Mouse (Mus musculus) kidney, postnatal 0 days (tissue): ENCODE results near the gene Thg1l. TPM values are rescaled to one million over a fixed set of nuclear protein-coding genes. Genes with fewer than 3 reads are reported as not detected.
A peak's percentile ranks its signal among the peaks of the same experiment; 100 is the strongest.

Experiments used
- ATAC-seq: fragments of 200-750 bp; cut with Nextera tagmentation; replicated peaks from 2 replicates; pipeline ENCODE4 v1.8.0; 2017; ENCODE audit warnings: low read depth, moderate number of reproducible peaks, moderate TSS enrichment, moderate library complexity; ENCODE audit not compliant: low FRiP score
- DNase-seq: peaks from one replicate; pipeline ENCODE4 v3.0.0-alpha.2; 2016; ENCODE audit warnings: low spot score
- H3K27ac ChIP-seq: fragments of 300-500 bp; sonication (generic); 2 replicates; pipeline ENCODE4 v1.5.1; 2014; ENCODE audit warnings: mild to moderate bottlenecking
- H3K27me3 ChIP-seq: fragments of 300-500 bp; sonication (generic); 2 replicates; pipeline ENCODE4 v1.6.1; 2014; ENCODE audit warnings: low read length, mixed read lengths; ENCODE audit not compliant: insufficient read depth
- H3K36me3 ChIP-seq: fragments of 300-500 bp; sonication (generic); 2 replicates; pipeline ENCODE4 v1.6.1; 2014; ENCODE audit warnings: low read length, mixed read lengths; ENCODE audit not compliant: insufficient read depth
- H3K4me1 ChIP-seq: fragments of 300-500 bp; sonication (generic); replicated peaks from 2 replicates; pipeline ENCODE4 v1.6.1; 2014; ENCODE audit warnings: antibody characterized with exemption, low read length, mixed read lengths; ENCODE audit not compliant: insufficient read depth
- H3K4me2 ChIP-seq: fragments of 300-500 bp; sonication (generic); 2 replicates; pipeline ENCODE4 v1.6.1; 2014; ENCODE audit warnings: mild to moderate bottlenecking, low read length, moderate library complexity, mixed read lengths
- H3K4me3 ChIP-seq: fragments of 300-500 bp; sonication (generic); replicated peaks from 2 replicates; pipeline ENCODE4 v1.5.1; 2014; ENCODE audit warnings: low read depth, low read length
- H3K9ac ChIP-seq: fragments of 300-500 bp; sonication (generic); 2 replicates; pipeline ENCODE4 v1.6.1; 2014; ENCODE audit warnings: low read depth, low read length
- H3K9me3 ChIP-seq: fragments of 300-500 bp; sonication (generic); replicated peaks from 2 replicates; pipeline ENCODE4 v1.6.1; 2016; ENCODE audit warnings: low read length, inconsistent platforms, mixed read lengths
- CTCF ChIP-seq: IDR thresholded peaks from 2 replicates; pipeline ENCODE4 v1.5.1; 2016; ENCODE audit warnings: antibody characterized with exemption, low read depth, mild to moderate bottlenecking, moderate library complexity
- WGBS: fragments of 180-500 bp; shearing (Covaris S2); extraction: QIAGEN DNeasy Blood & Tissue Kit; methylation state at CpG from one replicate; pipeline ENCODE4 v1.1.7; 2014; 5-methylcytosine and 5-hydroxymethylcytosine counted together
- polyA plus RNA-seq: library from polyadenylated mRNA; unstranded; fragments of >200 nt; fragmentation: Nextera tagmentation; extraction: Ambion mirVana; gene quantifications from 2 replicates; pipeline ENCODE4 v1.2.1, GENCODE M21; 2015

The Thg1l gene
- polyA plus RNA-seq, 1 experiment from 2014 or later: 12.4 TPM

- ATAC-seq (no peak), DNase-seq (no peak)
- 93% methylated on average over 8 of the region's 8 CpGs for WGBS
- H3K27me3 ChIP-seq: no peaks in the 10 kb centered on the region
- no peak overlapping the region for H3K4me2 ChIP-seq
- H3K36me3 ChIP-seq: peaks cover 20% of the 10 kb centered on the region; the same call in 1 of the 2 replicates
- TF ChIP-seq CTCF: no peak
- no peaks in the 10 kb centered on the region for H3K9me3 ChIP-seq
- no peak overlapping the region for H3K4me3 ChIP-seq
- H3K27ac ChIP-seq: no peak overlapping the region
- H3K9ac ChIP-seq: no peak overlapping the region
- H3K4me1 ChIP-seq: no peaks in the 10 kb centered on the region
Observed at GRCm38 (mm10) chr11:45937478-45937877, 17.8 kb downstream of the Thg1l start.

- DNase-seq (no peak), ATAC-seq (no peak)
- H3K4me3 ChIP-seq: no peak overlapping the region
- H3K4me1 ChIP-seq: no peaks in the 10 kb centered on the region
- no peak overlapping the region for H3K27ac ChIP-seq
- WGBS: 91% methylated on average over 10 of the region's 10 CpGs
- TF ChIP-seq CTCF: no peak
- no peaks in the 10 kb centered on the region for H3K9me3 ChIP-seq
- no peaks in the 10 kb centered on the region for H3K27me3 ChIP-seq
- H3K36me3 ChIP-seq: peaks cover 20% of the 10 kb centered on the region; the same call in 1 of the 2 replicates
- H3K9ac ChIP-seq: no peak overlapping the region
- no peak overlapping the region for H3K4me2 ChIP-seq
Observed at GRCm38 (mm10) chr11:45932771-45933170, 22.5 kb downstream of the Thg1l start.

- Histone ChIP-seq H3K4me3 (no peak overlapping the region), H3K9ac (no peak overlapping the region), H3K4me1 (no peaks in the 10 kb centered on the region), H3K27me3 (no peaks in the 10 kb centered on the region), H3K27ac (no peak overlapping the region), H3K9me3 (no peaks in the 10 kb centered on the region), H3K36me3 (0 out of 2 replicates have a peak, but pooled peaks cover 7% of the 10 kb centered on the region), H3K4me2 (no peak overlapping the region)
- DNase-seq (no peak), ATAC-seq (no peak)
- no peak for TF ChIP-seq CTCF
- 87% methylated on average over 10 of the region's 10 CpGs for WGBS
Observed at GRCm38 (mm10) chr11:45929541-45929940, 25.8 kb downstream of the Thg1l start.

DNA sequence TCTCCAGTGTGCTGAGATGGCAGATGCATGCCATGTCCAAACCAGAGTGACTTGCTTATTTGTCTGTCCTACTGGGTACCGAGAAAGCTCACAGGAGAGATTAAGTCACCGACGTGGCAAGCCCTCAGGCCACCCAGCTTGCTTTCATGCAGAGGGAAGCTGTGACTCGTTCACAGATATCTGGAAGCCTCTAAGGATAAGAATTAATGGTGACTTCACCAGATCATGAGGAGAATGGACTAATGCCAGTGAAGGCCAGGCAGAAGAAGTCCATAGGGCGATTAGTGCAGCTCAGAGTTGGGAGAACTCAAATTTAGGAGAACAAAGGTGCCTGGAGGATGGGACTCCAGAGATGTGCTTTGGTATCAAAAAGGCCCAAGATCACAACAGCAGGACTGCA, 27.8 kb downstream of the Thg1l start:
- Histone ChIP-seq H3K27me3 (no peaks in the 10 kb centered on the region), H3K4me1 (no peaks in the 10 kb centered on the region), H3K4me3 (no peak overlapping the region), H3K9ac (no peak overlapping the region), H3K4me2 (no peak overlapping the region), H3K27ac (no peak overlapping the region), H3K36me3 (no peaks in the 10 kb centered on the region), H3K9me3 (no peaks in the 10 kb centered on the region)
- no peak for TF ChIP-seq CTCF
- WGBS: 68% methylated on average over 5 of the region's 5 CpGs
- no peak for DNase-seq
- no peak for ATAC-seq

DNA sequence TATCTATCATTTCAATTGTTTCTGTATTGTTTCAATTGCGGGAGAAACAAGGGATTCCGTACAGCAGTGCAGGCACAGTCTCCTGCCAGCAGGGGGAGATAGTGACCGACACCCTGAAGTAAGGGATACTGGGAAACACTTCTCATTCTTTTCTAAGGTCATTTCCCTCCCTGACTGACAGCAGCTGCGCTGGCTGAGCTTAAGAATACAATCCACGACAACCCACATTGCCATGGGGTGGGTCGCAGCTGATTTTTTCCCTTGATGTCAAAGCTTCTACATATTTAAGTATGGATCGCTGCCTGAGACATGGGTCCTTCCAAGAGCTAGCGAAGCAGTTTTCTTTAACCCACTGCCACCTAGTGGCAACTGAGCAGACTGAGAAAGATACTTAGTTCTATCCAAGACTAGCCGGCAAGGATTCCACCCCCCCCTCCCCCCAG, 28.6 kb downstream of the Thg1l start:
- H3K9ac ChIP-seq: no peak overlapping the region

GRCm38 (mm10) chr11:45925436-45925835, 29.9 kb downstream of the Thg1l start:
- TF ChIP-seq CTCF: no peak
- WGBS: 63% methylated on average over 6 of the region's 6 CpGs
- Histone ChIP-seq H3K9ac (no peak overlapping the region), H3K4me2 (no peak overlapping the region), H3K9me3 (no peaks in the 10 kb centered on the region), H3K36me3 (no peaks in the 10 kb centered on the region), H3K4me1 (0 out of 2 replicates have a peak, but pooled peaks cover 3% of the 10 kb centered on the region), H3K27ac (no peak overlapping the region), H3K4me3 (no peak overlapping the region), H3K27me3 (no peaks in the 10 kb centered on the region)
- ATAC-seq: no peak
- DNase-seq: no peak

More for the DNA sequence above, 28.6 kb downstream of the Thg1l start:
- H3K4me3 ChIP-seq: peak overlapping the region; percentile 29
- ATAC-seq (peak; percentile 88), DNase-seq (peak; percentile 94)
- H3K27me3 ChIP-seq: no peaks in the 10 kb centered on the region
- no peaks in the 10 kb centered on the region for H3K36me3 ChIP-seq
- peak; percentile 91 for TF ChIP-seq CTCF
- no peak overlapping the region for H3K27ac ChIP-seq
- WGBS: under 1% methylated on average over 9 of the region's 9 CpGs
- peak overlapping the region; percentile 58 for H3K4me2 ChIP-seq
- no peaks in the 10 kb centered on the region for H3K4me1 ChIP-seq
- no peaks in the 10 kb centered on the region for H3K9me3 ChIP-seq

GRCm38 (mm10) chr11:45921480-45921898, 33.8 kb downstream of the Thg1l start:
- DNase-seq (no peak), ATAC-seq (no peak)
- no peaks in the 10 kb centered on the region for H3K36me3 ChIP-seq
- no peaks in the 10 kb centered on the region for H3K9me3 ChIP-seq
- no peak for TF ChIP-seq CTCF
- H3K27me3 ChIP-seq: no peaks in the 10 kb centered on the region
- H3K9ac ChIP-seq: peak overlapping the region; percentile 19; the same call in 1 of the 2 replicates
- 11% methylated on average over 10 of the region's 10 CpGs for WGBS
- peak overlapping the region; percentile 11; the same call in 1 of the 2 replicates for H3K4me2 ChIP-seq
- 0 out of 2 replicates have a peak, but pooled peaks cover 3% of the 10 kb centered on the region for H3K4me1 ChIP-seq
- no peak overlapping the region for H3K27ac ChIP-seq
- H3K4me3 ChIP-seq: no peak overlapping the region
